Mouse (Mus musculus) cerebellum, adult 11 months (tissue): Measurements from ENCODE around the gene Ankrd55.

ENCODE experiments used
- DNase-seq: peaks from one replicate; pipeline ENCODE4 v3.0.0; 2022

The Ankrd55 gene

GRCm38 (mm10) chr13:112345542-112345941 lies 57.3 kb downstream of the Ankrd55 start:
- no peak for DNase-seq

- DNase-seq = no peak
Measured at GRCm38 (mm10) chr13:112346031-112346430, 57.8 kb downstream of the Ankrd55 start.

- DNase-seq = no peak
Measured at GRCm38 (mm10) chr13:112346659-112347142, 58.5 kb downstream of the Ankrd55 start.

- DNase-seq = no peak
Measured at GRCm38 (mm10) chr13:112348250-112348649, 60.0 kb downstream of the Ankrd55 start.

- DNase-seq = no peak
Measured at GRCm38 (mm10) chr13:112348896-112349484, 60.7 kb downstream of the Ankrd55 start.

- no peak for DNase-seq
Measured at GRCm38 (mm10) chr13:112349500-112349899, 61.2 kb downstream of the Ankrd55 start.

GRCm38 (mm10) chr13:112351943-112352342 lies 63.7 kb downstream of the Ankrd55 start:
- no peak for DNase-seq

GRCm38 (mm10) chr13:112354109-112354867 lies 66.0 kb downstream of the Ankrd55 start:
- DNase-seq = no peak

GRCm38 (mm10) chr13:112354958-112355357 lies 66.7 kb downstream of the Ankrd55 start:
- no peak for DNase-seq

GRCm38 (mm10) chr13:112355794-112356486 lies 67.7 kb downstream of the Ankrd55 start:
- no peak for DNase-seq

GRCm38 (mm10) chr13:112361575-112361974 lies 73.3 kb downstream of the Ankrd55 start:
- DNase-seq = no peak

- no peak for DNase-seq
Measured at GRCm38 (mm10) chr13:112363218-112363617, 75.0 kb downstream of the Ankrd55 start.

GRCm38 (mm10) chr13:112363746-112364145 lies 75.5 kb downstream of the Ankrd55 start:
- no peak for DNase-seq

GRCm38 (mm10) chr13:112364698-112365097 lies 76.4 kb downstream of the Ankrd55 start:
- no peak for DNase-seq

GRCm38 (mm10) chr13:112365303-112365702 lies 77.1 kb downstream of the Ankrd55 start:
- no peak for DNase-seq

- no peak for DNase-seq
Measured at GRCm38 (mm10) chr13:112365762-112366161, 77.5 kb downstream of the Ankrd55 start.

- no peak for DNase-seq
Measured at GRCm38 (mm10) chr13:112366321-112367029, 78.2 kb downstream of the Ankrd55 start.

- DNase-seq = no peak
Measured at GRCm38 (mm10) chr13:112371729-112372128, 83.5 kb downstream of the Ankrd55 start.

GRCm38 (mm10) chr13:112375766-112376165 lies 87.5 kb downstream of the Ankrd55 start:
- no peak for DNase-seq

GRCm38 (mm10) chr13:112378782-112379305 lies 90.6 kb downstream of the Ankrd55 start:
- no peak for DNase-seq

GRCm38 (mm10) chr13:112381476-112381875 lies 93.2 kb downstream of the Ankrd55 start:
- DNase-seq = no peak

- DNase-seq = no peak
Measured at GRCm38 (mm10) chr13:112382457-112382856, 94.2 kb downstream of the Ankrd55 start.

GRCm38 (mm10) chr13:112382956-112383355 lies 94.7 kb downstream of the Ankrd55 start:
- no peak for DNase-seq
